Mouse (Mus musculus) granulocyte monocyte progenitor cell, adult 5-6 weeks (primary cell): ENCODE measurements around the gene Zkscan3. TPM values are rescaled to one million over a fixed set of nuclear protein-coding genes. Genes with fewer than 3 reads are reported as not detected.
A peak's percentile ranks its signal among the peaks of the same experiment; 100 is the strongest.

ENCODE experiments used
- ATAC-seq: replicated peaks from 2 replicates; pipeline ENCODE4 v1.8.0; 2016; ENCODE audit warnings: mild to moderate bottlenecking, moderate TSS enrichment, inconsistent platforms; ENCODE audit not compliant: poor library complexity, severe bottlenecking
- total RNA-seq, 2 experiments: library from RNA; stranded (forward) in 1 of 2; stranded (reverse) in 1 of 2; fragments of 200-712, 200-1000 nt in 1 of 2; fragments of >200 nt in 1 of 2; fragmentation: Nextera tagmentation in 1 of 2; gene quantifications; 2 replicates each; pipeline ENCODE4 v1.2.3; 2014 to 2017

Zkscan3 gene
- total RNA-seq, 2 experiments from 2014 or later: 29.1 to 46.5 TPM

DNA sequence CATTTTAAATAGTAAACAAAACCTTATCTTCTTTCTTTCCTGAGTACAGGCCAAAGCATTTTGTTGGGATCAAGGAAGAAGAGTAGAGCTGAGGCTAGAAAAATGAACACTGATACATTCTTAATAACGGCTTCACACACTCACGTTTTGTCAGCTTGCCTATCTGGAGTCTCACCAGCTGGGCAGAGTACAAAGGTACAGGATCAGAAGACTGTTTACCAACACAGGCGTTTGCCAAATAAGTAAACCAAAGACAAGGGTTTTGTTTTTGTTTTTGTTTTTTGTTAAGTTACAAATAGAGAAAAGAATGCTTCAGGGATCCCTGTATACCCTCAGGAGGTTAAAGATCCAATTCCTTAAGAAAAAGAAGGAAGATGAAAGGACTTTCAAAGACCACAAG lies 1.4 kb downstream of the Zkscan3 start:
- ATAC-seq: no peak

DNA sequence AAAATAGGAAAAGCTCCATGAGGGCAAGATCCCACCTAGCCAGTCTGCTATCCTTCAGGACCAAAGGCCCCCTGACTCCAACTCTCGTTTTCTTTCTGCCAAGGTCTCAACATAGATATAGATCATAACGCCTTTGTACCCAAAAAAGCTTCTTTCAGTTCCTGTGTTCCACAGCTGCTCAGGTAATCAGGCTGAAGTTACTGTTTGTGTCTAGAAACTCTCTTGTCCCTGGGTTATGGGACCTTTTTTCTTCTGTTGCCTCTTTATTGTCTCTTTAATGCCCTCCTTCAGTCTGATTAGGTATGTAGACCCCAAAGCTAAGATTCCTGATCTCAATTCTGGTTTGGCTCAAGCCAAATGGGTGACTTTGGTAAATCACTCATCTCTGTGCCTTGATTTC lies 5.1 kb downstream of the Zkscan3 start:
- no peak for ATAC-seq

- peak; percentile 80 for ATAC-seq
Observed at GRCm38 (mm10) chr13:21396048-21396447, 6.5 kb downstream of the Zkscan3 start.

DNA sequence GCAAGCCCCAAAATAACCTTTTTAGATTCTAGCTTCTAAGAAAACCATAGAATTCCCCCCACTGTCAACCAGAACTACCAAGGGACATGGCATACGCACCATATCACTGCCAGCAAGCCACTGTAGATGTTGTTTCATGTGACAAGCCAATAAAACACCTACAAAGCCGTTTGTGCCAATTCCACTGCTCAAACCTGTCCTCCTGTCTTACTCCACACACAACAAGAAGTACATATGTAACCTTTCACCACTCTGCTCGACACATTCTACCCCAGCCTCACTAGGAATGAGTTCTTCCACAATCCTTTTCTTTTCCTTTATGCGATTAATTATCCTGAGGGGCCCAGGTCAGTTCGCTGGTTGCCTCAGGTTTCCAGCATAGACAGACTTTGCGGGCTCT lies 6.9 kb downstream of the Zkscan3 start:
- no peak for ATAC-seq

- no peak for ATAC-seq
Observed at GRCm38 (mm10) chr13:21395211-21395610, 7.3 kb downstream of the Zkscan3 start.

DNA sequence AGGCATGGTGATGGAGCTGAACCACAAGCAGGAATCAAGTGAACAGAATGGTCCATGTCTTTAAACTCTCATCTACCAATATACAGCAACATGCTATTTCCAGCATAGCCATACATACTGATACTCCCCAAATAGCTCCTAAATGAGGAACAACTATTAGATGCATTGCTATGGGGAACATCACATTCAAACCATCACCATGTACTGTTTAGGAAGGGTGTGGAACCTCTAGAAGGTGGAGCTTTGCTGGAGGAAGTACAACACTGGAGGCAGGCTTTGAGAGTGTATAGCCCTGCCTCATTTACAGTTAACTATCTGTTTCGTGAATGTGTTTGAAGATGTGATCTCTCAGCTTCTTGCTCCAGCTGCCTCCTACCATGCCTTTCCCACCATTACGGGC lies 24.8 kb downstream of the Zkscan3 start:
- ATAC-seq: no peak; the same call in 1 of the 2 replicates

DNA sequence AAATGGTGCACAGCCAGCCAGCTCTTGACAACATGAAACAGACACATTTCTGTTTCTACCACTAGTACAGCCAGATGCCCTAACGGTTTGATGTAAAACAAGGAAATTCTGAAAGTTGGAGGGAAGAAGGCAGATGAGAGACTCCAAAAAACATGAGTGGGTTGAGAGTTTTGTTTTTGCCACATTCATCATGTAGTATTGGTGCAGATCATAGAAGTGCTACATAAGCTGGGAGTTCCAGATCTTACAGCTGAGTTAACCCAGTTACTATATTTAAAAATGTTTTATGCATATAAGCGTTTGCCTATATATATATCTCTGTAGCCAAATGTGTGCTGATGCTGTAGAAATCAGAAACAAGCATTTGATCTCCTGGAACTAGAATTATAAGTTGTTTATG lies 29.9 kb downstream of the Zkscan3 start:
- ATAC-seq: no peak

DNA sequence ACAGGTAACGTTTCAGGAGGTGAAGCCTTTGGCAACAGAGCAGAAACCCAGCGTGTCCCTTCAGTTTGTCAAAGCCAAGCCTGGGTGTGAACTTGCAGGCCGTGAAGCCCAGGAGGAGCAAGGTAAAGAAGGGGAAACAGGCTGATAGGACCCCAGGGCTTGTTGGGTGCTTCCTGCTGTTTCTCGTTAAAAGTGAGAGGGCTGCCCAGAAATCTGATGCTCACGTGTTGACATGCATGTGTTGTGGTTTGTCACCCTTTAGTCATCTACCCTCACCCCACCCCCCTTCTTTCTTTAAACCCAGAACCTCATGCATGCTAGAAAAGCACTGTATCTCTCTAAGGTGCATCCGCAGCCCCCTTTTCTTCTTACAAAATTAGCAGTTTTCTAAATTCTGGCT lies 35.9 kb downstream of the Zkscan3 start:
- ATAC-seq: no peak

GRCm38 (mm10) chr13:21363719-21364118 lies 38.8 kb downstream of the Zkscan3 start:
- no peak for ATAC-seq

GRCm38 (mm10) chr13:21362621-21363248 lies 39.8 kb downstream of the Zkscan3 start, which contains the start of gene Zscan12:
TSS of gene Zscan12 (plus strand) at chr13:21362820.
- peak; percentile 100 for ATAC-seq

DNA sequence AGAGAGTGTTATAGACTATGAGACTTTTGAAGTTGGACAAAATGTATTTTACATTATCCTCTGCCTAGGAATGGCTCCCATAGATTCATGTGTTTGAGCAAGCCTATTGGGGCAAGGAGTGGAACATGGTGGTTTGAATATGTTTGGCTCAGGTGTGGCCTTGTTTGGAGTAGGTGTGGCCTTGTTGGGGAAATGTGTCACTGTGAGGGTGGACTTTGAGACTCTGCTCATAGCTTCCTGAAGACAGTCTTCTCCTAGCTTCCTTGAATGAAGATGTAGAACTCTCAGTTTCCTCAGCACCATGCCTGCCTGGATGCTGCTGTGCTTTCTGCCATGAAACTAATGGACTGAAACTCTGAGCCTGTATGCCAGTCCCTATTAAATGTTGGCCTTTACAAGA lies 52.0 kb downstream of the Zkscan3 start:
- ATAC-seq: no peak

GRCm38 (mm10) chr13:21346610-21347009 lies 55.9 kb downstream of the Zkscan3 start, which contains the start of gene Olfr1367:
TSS of gene Olfr1367 (plus strand) at chr13:21346910.
- ATAC-seq: no peak

Other genes starting within 250 kb of the Zkscan3 start
- 142 and 143 TPM in 2 replicates for gene Trim27, start 223.3 kb downstream of the Zkscan3 start, total RNA-seq (2014; fragmentation: Nextera tagmentation)
- gene Trim27, start 223.3 kb downstream of the Zkscan3 start, total RNA-seq (2017): 144 and 167 TPM in 2 replicates
- not detected in 2 replicates for gene Gpx5, start 110.0 kb downstream of the Zkscan3 start, total RNA-seq (2014; fragmentation: Nextera tagmentation)
- not detected in 2 replicates for gene Gpx5, start 110.0 kb downstream of the Zkscan3 start, total RNA-seq (2017)
- gene Gpx6, start 90.6 kb downstream of the Zkscan3 start, total RNA-seq (2014; fragmentation: Nextera tagmentation): not detected in 2 replicates
- gene Gpx6, start 90.6 kb downstream of the Zkscan3 start, total RNA-seq (2017): not detected in 2 replicates
- not detected in 2 replicates for gene Olfr1367, start 55.8 kb downstream of the Zkscan3 start, total RNA-seq (2014; fragmentation: Nextera tagmentation)
- not detected in 2 replicates for gene Olfr1367, start 55.8 kb downstream of the Zkscan3 start, total RNA-seq (2017)
- gene Zscan12, start 39.9 kb downstream of the Zkscan3 start, total RNA-seq (2014; fragmentation: Nextera tagmentation): 8.4 and 8.6 TPM in 2 replicates
- gene Zscan12, start 39.9 kb downstream of the Zkscan3 start, total RNA-seq (2017): 11.1 and 20.0 TPM in 2 replicates
- 0.71 and 3.2 TPM in 2 replicates for gene Pgbd1, start 38.3 kb upstream of the Zkscan3 start, total RNA-seq (2014; fragmentation: Nextera tagmentation)
- 0.93 and 2.0 TPM in 2 replicates for gene Pgbd1, start 38.3 kb upstream of the Zkscan3 start, total RNA-seq (2017)
- 19.5 and 21.5 TPM in 2 replicates for gene Zscan26, start 51.0 kb upstream of the Zkscan3 start, total RNA-seq (2014; fragmentation: Nextera tagmentation)
- 18.7 and 22.5 TPM in 2 replicates for gene Zscan26, start 51.0 kb upstream of the Zkscan3 start, total RNA-seq (2017)
- gene Nkapl, start 65.8 kb upstream of the Zkscan3 start, total RNA-seq (2014; fragmentation: Nextera tagmentation): 0.43 TPM in 1 of 2 replicates, not detected in the other
- gene Nkapl, start 65.8 kb upstream of the Zkscan3 start, total RNA-seq (2017): not detected in 2 replicates
- 0.81 TPM in 1 of 2 replicates, not detected in the other for gene Zkscan4, start 76.2 kb upstream of the Zkscan3 start, total RNA-seq (2014; fragmentation: Nextera tagmentation)
- 0.72 and 0.73 TPM in 2 replicates for gene Zkscan4, start 76.2 kb upstream of the Zkscan3 start, total RNA-seq (2017)
- not detected in 2 replicates for gene Gm10065, start 76.7 kb upstream of the Zkscan3 start, total RNA-seq (2014; fragmentation: Nextera tagmentation)
- gene Gm10065, start 76.7 kb upstream of the Zkscan3 start, total RNA-seq (2017): not detected in 2 replicates
- gene AK157302, start 92.5 kb upstream of the Zkscan3 start, total RNA-seq (2014; fragmentation: Nextera tagmentation): 0.21 and 1.2 TPM in 2 replicates
- 1.1 TPM in 1 of 2 replicates, not detected in the other for gene AK157302, start 92.5 kb upstream of the Zkscan3 start, total RNA-seq (2017)
- 7.3 and 7.9 TPM in 2 replicates for gene Gm11273, start 98.7 kb upstream of the Zkscan3 start, total RNA-seq (2014; fragmentation: Nextera tagmentation)
- 4.4 and 6.8 TPM in 2 replicates for gene Gm11273, start 98.7 kb upstream of the Zkscan3 start, total RNA-seq (2017)
- gene Zkscan8, start 128.4 kb upstream of the Zkscan3 start, total RNA-seq (2014; fragmentation: Nextera tagmentation): 10.9 TPM in 2 replicates
- 7.3 and 7.8 TPM in 2 replicates for gene Zkscan8, start 128.4 kb upstream of the Zkscan3 start, total RNA-seq (2017)
- gene Olfr1366, start 140.1 kb upstream of the Zkscan3 start, total RNA-seq (2014; fragmentation: Nextera tagmentation): not detected in 2 replicates
- not detected in 2 replicates for gene Olfr1366, start 140.1 kb upstream of the Zkscan3 start, total RNA-seq (2017)
- gene Olfr1535, start 157.1 kb upstream of the Zkscan3 start, total RNA-seq (2014; fragmentation: Nextera tagmentation): not detected in 2 replicates
- gene Olfr1535, start 157.1 kb upstream of the Zkscan3 start, total RNA-seq (2017): not detected in 2 replicates
- not detected in 2 replicates for gene Olfr1364, start 179.0 kb upstream of the Zkscan3 start, total RNA-seq (2014; fragmentation: Nextera tagmentation)
- gene Olfr1364, start 179.0 kb upstream of the Zkscan3 start, total RNA-seq (2017): not detected in 2 replicates
- not detected in 2 replicates for gene Olfr1362, start 211.3 kb upstream of the Zkscan3 start, total RNA-seq (2014; fragmentation: Nextera tagmentation)
- gene Olfr1362, start 211.3 kb upstream of the Zkscan3 start, total RNA-seq (2017): not detected in 2 replicates
- not detected in 2 replicates for gene Olfr11, start 239.8 kb upstream of the Zkscan3 start, total RNA-seq (2014; fragmentation: Nextera tagmentation)
- not detected in 2 replicates for gene Olfr11, start 239.8 kb upstream of the Zkscan3 start, total RNA-seq (2017)